In the genomic region with DNA sequence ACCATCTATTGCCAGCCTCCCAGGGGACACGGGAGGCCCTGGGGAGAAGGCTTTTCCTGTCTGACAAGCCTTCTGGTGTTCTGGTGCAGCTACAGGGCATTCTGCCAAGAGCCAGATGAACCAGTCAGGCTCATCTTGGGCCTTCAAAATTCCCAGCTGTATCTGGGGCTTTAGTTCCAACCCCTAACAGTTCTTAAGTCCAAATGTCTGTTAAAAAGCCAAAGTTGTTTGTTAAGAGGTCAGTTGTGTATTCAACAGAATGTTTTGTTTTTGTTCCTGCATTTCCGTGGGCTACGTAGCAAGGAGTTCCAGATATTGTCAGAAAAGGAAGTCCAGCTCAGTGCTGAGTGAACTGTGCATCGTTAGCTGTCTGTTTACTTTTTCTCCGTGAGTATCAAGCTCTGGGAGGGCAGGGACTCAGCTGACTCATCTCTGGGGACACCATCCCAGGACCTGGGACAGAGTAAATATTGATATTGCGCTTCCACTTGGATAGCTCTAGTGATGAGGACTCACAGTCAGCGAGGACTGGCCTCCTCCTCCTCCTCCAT, we compare ENCODE assay signal across 9 mouse cellular contexts. TPM values are rescaled to one million over a fixed set of nuclear protein-coding genes. Genes with fewer than 3 reads are reported as not detected.
DNase-seq lines count a peak whose midpoint lies in the region; ATAC-seq lines count a peak whose summit lies in the region.
"Had no signal": no experiment of that assay in that cellular context is flagged by ENCODE, and none has a peak within 500 bp of the region (broad histone marks: within the 10 kb centered on the region; RNA-seq: fewer than 3 reads in every experiment).

No protein-coding gene starts in this region.

- H3K36me3 ChIP-seq in embryonic facial prominence, embryonic 15.5 days, result no peaks in the 10 kb centered on the region
- no peaks in the 10 kb centered on the region for H3K36me3 ChIP-seq in intestine, embryonic 16.5 days (ENCODE audit: control insufficient read depth, insufficient read depth, low read length)
- no peaks in the 10 kb centered on the region for H3K36me3 ChIP-seq in liver, embryonic 15.5 days (replicated peaks)

- intact Hi-C loops in left cerebral cortex, postnatal 4 days (cut with DNase I), result no loop called here

- H3K4me3 ChIP-seq in embryonic facial prominence, embryonic 15.5 days (replicated peaks), result no peak overlapping the region
- H3K4me3 ChIP-seq in intestine, embryonic 16.5 days (ENCODE audit: low read length), result no peak overlapping the region
- no peak overlapping the region for H3K4me3 ChIP-seq in liver, embryonic 15.5 days (replicated peaks)

- DNase-seq in left cerebral cortex, postnatal 4 days, result peak; percentile 74
- no peak for DNase-seq in left cerebral cortex, adult 8-10 months (ENCODE audit: low spot score in 2 of 2)
- no peak for DNase-seq in right cerebral cortex, adult 18-20 months
- DNase-seq in frontal cortex, adult 2 months (ENCODE audit: extremely low spot score in 1 of 2, low spot score in 1 of 2), result no peak

- ATAC-seq in embryonic facial prominence, embryonic 15.5 days (ENCODE audit: insufficient number of reproducible peaks, low FRiP score, low TSS enrichment, low read depth), result no peak
- peak; percentile 91 for ATAC-seq in intestine, embryonic 16.5 days
- ATAC-seq in liver, embryonic 15.5 days (ENCODE audit: insufficient read depth), result peak; percentile 78
- ATAC-seq in monocyte, adult 5-6 weeks (replicated peaks; ENCODE audit: insufficient number of reproducible peaks, low FRiP score, low TSS enrichment, poor library complexity, severe bottlenecking), result no peak
- ATAC-seq: Patski had no signal

- no peak overlapping the region for H3K9ac ChIP-seq in embryonic facial prominence, embryonic 15.5 days
- no peak overlapping the region for H3K9ac ChIP-seq in intestine, embryonic 16.5 days (ENCODE audit: low read depth, low read length)
- H3K9ac ChIP-seq in liver, embryonic 15.5 days, result no peak overlapping the region

- H3K9me3 ChIP-seq in embryonic facial prominence, embryonic 15.5 days (replicated peaks), result no peaks in the 10 kb centered on the region
- no peaks in the 10 kb centered on the region for H3K9me3 ChIP-seq in intestine, embryonic 16.5 days (ENCODE audit: control insufficient read depth, low read length)
- H3K9me3 ChIP-seq in liver, embryonic 15.5 days (replicated peaks), result no peaks in the 10 kb centered on the region

- 0 out of 2 replicates have a peak, but pooled peaks cover 3% of the 10 kb centered on the region for H3K4me1 ChIP-seq in embryonic facial prominence, embryonic 15.5 days
- peaks cover 11% of the 10 kb centered on the region for H3K4me1 ChIP-seq in intestine, embryonic 16.5 days (ENCODE audit: control insufficient read depth, insufficient read depth, low read length)
- H3K4me1 ChIP-seq in liver, embryonic 15.5 days (replicated peaks), result peaks cover 19% of the 10 kb centered on the region

- no peak overlapping the region for H3K4me2 ChIP-seq in embryonic facial prominence, embryonic 15.5 days (replicated peaks)
- H3K4me2 ChIP-seq in intestine, embryonic 16.5 days (ENCODE audit: low read depth, low read length), result no peak overlapping the region
- H3K4me2 ChIP-seq in liver, embryonic 15.5 days, result 0 out of 2 replicates have a peak overlapping the region, but pooled peaks have one; percentile 4

- no peaks in the 10 kb centered on the region for H3K27me3 ChIP-seq in embryonic facial prominence, embryonic 15.5 days
- no peaks in the 10 kb centered on the region for H3K27me3 ChIP-seq in intestine, embryonic 16.5 days (replicated peaks; ENCODE audit: control insufficient read depth, insufficient read depth, low read length)
- no peaks in the 10 kb centered on the region for H3K27me3 ChIP-seq in liver, embryonic 15.5 days
- H3K27me3 ChIP-seq: Patski had no signal

- whole genome bisulfite sequencing in embryonic facial prominence, embryonic 15.5 days, result 55% methylated on average over 7 of the region's 7 CpGs
- 19% methylated on average over 7 of the region's 7 CpGs for WGBS in intestine, embryonic 16.5 days
- 28% methylated on average over 7 of the region's 7 CpGs for WGBS in liver, embryonic 15.5 days (ENCODE audit: insufficient replicate concordance)

- H3K27ac ChIP-seq in embryonic facial prominence, embryonic 15.5 days (replicated peaks), result peak overlapping the region; percentile 13; the same call in 1 of the 2 replicates
- H3K27ac ChIP-seq in intestine, embryonic 16.5 days (ENCODE audit: low read length), result peak overlapping the region; percentile 83
- peak overlapping the region; percentile 56 for H3K27ac ChIP-seq in liver, embryonic 15.5 days (replicated peaks)

RNA-seq across cellular contexts. Expression of gene Trp53inp2, which starts 11.5 kb away (rescaled TPM):
- total RNA-seq in left cerebral cortex, postnatal 4 days (2021), result 100 to 1,000 TPM; 155 to 158 TPM
- total RNA-seq in left cerebral cortex, adult 8-10 months (2022), result 100 to 1,000 TPM; 118 to 124 (median 121) TPM
- polyA plus RNA-seq in embryonic facial prominence, embryonic 15.5 days (2015; fragmentation: Nextera tagmentation; extraction: Ambion mirVana), result 22.8 and 26.0 TPM in 2 replicates
- polyA plus RNA-seq in intestine, embryonic 16.5 days (2015; fragmentation: Nextera tagmentation; extraction: Ambion mirVana), result 21.2 and 25.1 TPM in 2 replicates
- polyA plus RNA-seq in liver, embryonic 15.5 days (2015; fragmentation: Nextera tagmentation; extraction: Ambion mirVana), result 4.1 and 4.6 TPM in 2 replicates
- total RNA-seq in monocyte, adult 5-6 weeks (2017), result 17.6 to 83.5 TPM (median 20.0 TPM) in 3 replicates
- 138 and 165 TPM in 2 replicates for polyA plus RNA-seq in frontal cortex, adult 2 months (2012; rRNA removed)

RNA-seq across cellular contexts. Expression of gene Pigu, which starts 12.2 kb away (rescaled TPM):
- 10 to 100 TPM; 34.6 to 38.6 TPM for total RNA-seq in left cerebral cortex, postnatal 4 days (2021)
- 10 to 100 TPM; 27.4 to 30.1 (median 28.9) TPM for total RNA-seq in left cerebral cortex, adult 8-10 months (2022)
- 40.6 and 44.9 TPM in 2 replicates for polyA plus RNA-seq in embryonic facial prominence, embryonic 15.5 days (2015; fragmentation: Nextera tagmentation; extraction: Ambion mirVana)
- polyA plus RNA-seq in intestine, embryonic 16.5 days (2015; fragmentation: Nextera tagmentation; extraction: Ambion mirVana), result 61.3 and 61.5 TPM in 2 replicates
- 19.9 and 21.0 TPM in 2 replicates for polyA plus RNA-seq in liver, embryonic 15.5 days (2015; fragmentation: Nextera tagmentation; extraction: Ambion mirVana)
- 11.6 to 23.2 TPM (median 12.3 TPM) in 3 replicates for total RNA-seq in monocyte, adult 5-6 weeks (2017)
- polyA plus RNA-seq in frontal cortex, adult 2 months (2012; rRNA removed), result 37.6 and 38.3 TPM in 2 replicates

Comparison
In these comparisons a context has a peak if more than half of its experiments do, and no peak if none do; other contexts are left out.
1. ATAC-seq: peak in intestine, embryonic 16.5 days (single experiment) and liver, embryonic 15.5 days (single experiment); none in embryonic facial prominence, embryonic 15.5 days (single experiment) and monocyte, adult 5-6 weeks (single experiment).
2. H3K27ac ChIP-seq: peak in every context shown above with its lines; median percentile 83 in intestine, embryonic 16.5 days; 56 in liver, embryonic 15.5 days; 13 in embryonic facial prominence, embryonic 15.5 days.